Mouse (Mus musculus) liver, adult 2 months (tissue): ENCODE measurements around the gene Ergic1. TPM values are rescaled to one million over a fixed set of nuclear protein-coding genes. Genes with fewer than 3 reads are reported as not detected.
A peak's percentile ranks its signal among the peaks of the same experiment; 100 is the strongest.

Source experiments
- DNase-seq: peaks from one replicate; pipeline ENCODE4 v3.0.0-alpha.2; 2011; ENCODE audit warnings: low read depth, low spot score; ENCODE audit errors: extremely low read depth
- H3K27ac ChIP-seq: fragments of 200-500 bp; replicated peaks from 2 replicates; pipeline ENCODE4 v1.5.1; 2012; ENCODE audit warnings: low read depth, mild to moderate bottlenecking, control low read depth, inconsistent platforms, low read length; ENCODE audit not compliant: insufficient read depth
- H3K27me3 ChIP-seq: fragments of 200-500 bp; 2 replicates; pipeline ENCODE4 v1.6.1; 2012; ENCODE audit warnings: mild to moderate bottlenecking, moderate library complexity, low read length, inconsistent platforms; ENCODE audit not compliant: control insufficient read depth, insufficient read depth
- H3K36me3 ChIP-seq: fragments of 200-500 bp; 2 replicates; pipeline ENCODE4 v1.6.1; 2012; ENCODE audit warnings: low read length, inconsistent platforms; ENCODE audit not compliant: control insufficient read depth, insufficient read depth
- H3K4me1 ChIP-seq: fragments of 200-500 bp; 2 replicates; pipeline ENCODE4 v1.6.1; 2011; ENCODE audit warnings: low read length; ENCODE audit not compliant: control insufficient read depth, insufficient read depth
- H3K4me3 ChIP-seq: fragments of 200-500 bp; 2 replicates; pipeline ENCODE4 v1.5.1; 2011; ENCODE audit warnings: low read depth, mild to moderate bottlenecking, control low read depth, low read length, moderate library complexity; ENCODE audit not compliant: insufficient read depth
- H3K79me2 ChIP-seq: fragments of 200-500 bp; 2 replicates; pipeline ENCODE4 v1.6.1; 2012; ENCODE audit warnings: inconsistent platforms, mild to moderate bottlenecking, low read length, moderate library complexity; ENCODE audit not compliant: control insufficient read depth, insufficient read depth
- H3K9ac ChIP-seq: fragments of 200-500 bp; 2 replicates; pipeline ENCODE4 v1.6.1; 2012; ENCODE audit warnings: low read depth, mild to moderate bottlenecking, control low read depth, inconsistent platforms, low read length
- CTCF ChIP-seq: fragments of 200-500 bp; IDR thresholded peaks from 2 replicates; pipeline ENCODE4 v1.5.1; 2011; ENCODE audit warnings: low read depth, low read length, control low read depth
- POLR2A ChIP-seq: fragments of 200-500 bp; IDR thresholded peaks from 2 replicates; pipeline ENCODE4 v1.6.1; 2011; ENCODE audit warnings: low read length, control low read depth; ENCODE audit not compliant: insufficient read depth; ENCODE audit errors: extremely low read depth
- WGBS: fragments of 180-500 bp; shearing (Covaris S2); methylation state at CpG from one replicate; pipeline ENCODE4 v1.1.7; 2018; 5-methylcytosine and 5-hydroxymethylcytosine counted together
- polyA plus RNA-seq: library from polyadenylated mRNA; depleted of rRNA; stranded (reverse); fragments of >200 nt; gene quantifications from 2 replicates; pipeline ENCODE4 v1.2.3, GENCODE M21; 2012
- total RNA-seq: library from RNA; depleted of rRNA; stranded (reverse); fragments of >200 nt; gene quantifications from 2 replicates; pipeline ENCODE4 v1.2.3, GENCODE M21; 2014

Gene Ergic1
- total and polyA plus RNA-seq, 2 experiments = 30.7 to 93.3 TPM

- no peak for DNase-seq
- H3K27me3 ChIP-seq = no peaks in the 10 kb centered on the region
- peak overlapping the region; percentile 96 for H3K4me3 ChIP-seq
- H3K27ac ChIP-seq = peak overlapping the region; percentile 60
- H3K79me2 ChIP-seq = peaks cover 35% of the 10 kb centered on the region
- peaks cover 30% of the 10 kb centered on the region for H3K4me1 ChIP-seq
- peak overlapping the region; percentile 77 for H3K9ac ChIP-seq
- no peaks in the 10 kb centered on the region for H3K36me3 ChIP-seq
- WGBS = 35% methylated on average over 9 of the region's 9 CpGs
- TF ChIP-seq CTCF = no peak
- no peak for TF ChIP-seq POLR2A
These were observed 581 bp upstream of the Ergic1 start for GRCm38 (mm10) chr17:26560526-26561289.

- H3K4me1 ChIP-seq = peaks cover 30% of the 10 kb centered on the region
- H3K4me3 ChIP-seq = peak within 1 kb of the TSS; percentile 96
These were observed 427 bp downstream of the Ergic1 start, which contains the start of gene Dusp1 for GRCm38 (mm10) chr17:26561651-26562181. Dusp1 (minus strand) TSS chr17:26562128.

DNA sequence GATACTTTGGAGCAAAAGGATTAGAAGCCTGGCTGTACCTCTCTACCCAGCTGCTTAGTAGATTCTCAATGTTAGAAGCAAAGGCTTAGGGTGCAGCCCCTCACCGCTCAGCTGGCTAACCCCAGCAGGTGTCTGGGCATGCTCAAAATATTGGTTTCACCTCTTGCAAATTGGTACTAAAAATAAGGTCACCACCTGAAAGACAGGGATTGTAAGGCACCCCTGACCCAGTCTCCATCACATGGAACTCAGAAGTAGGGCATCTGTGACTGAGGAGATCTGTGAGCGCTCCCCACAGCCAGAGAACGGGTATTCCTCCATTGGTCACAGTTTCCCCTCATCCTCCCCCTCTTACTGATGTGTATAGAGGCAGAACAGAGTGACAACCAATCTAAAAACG, 1.0 kb downstream of the Ergic1 start:
- Histone ChIP-seq H3K4me3 (peak overlapping the region; percentile 96; the same call in 1 of the 2 replicates), H3K4me1 (peaks cover 32% of the 10 kb centered on the region), H3K79me2 (peaks cover 41% of the 10 kb centered on the region), H3K36me3 (no peaks in the 10 kb centered on the region), H3K9ac (peak overlapping the region; percentile 94), H3K27ac (peak overlapping the region; percentile 64; the same call in 1 of the 2 replicates), H3K27me3 (no peaks in the 10 kb centered on the region)
- TF ChIP-seq CTCF = no peak
- TF ChIP-seq POLR2A = no peak
- 66% methylated on average over 4 of the region's 4 CpGs for WGBS
- DNase-seq = no peak

More at GRCm38 (mm10) chr17:26561651-26562181, 427 bp downstream of the Ergic1 start, which contains the start of gene Dusp1:
- no peaks in the 10 kb centered on the region for H3K36me3 ChIP-seq
- H3K9ac ChIP-seq = peak within 1 kb of the TSS; percentile 94
- 2% methylated on average over 25 of the region's 25 CpGs for WGBS
- TF ChIP-seq CTCF (no peak), POLR2A (no peak)
- DNase-seq = no peak
- H3K27ac ChIP-seq = peak within 1 kb of the TSS; percentile 64
- peaks cover 41% of the 10 kb centered on the region for H3K79me2 ChIP-seq
- no peaks in the 10 kb centered on the region for H3K27me3 ChIP-seq

GRCm38 (mm10) chr17:26563476-26563875, 2.2 kb downstream of the Ergic1 start:
- H3K4me1 ChIP-seq = peaks cover 32% of the 10 kb centered on the region
- peaks cover 1% of the 10 kb centered on the region; the same call in 1 of the 2 replicates for H3K36me3 ChIP-seq
- 90% methylated on average over 6 of the region's 6 CpGs for WGBS
- H3K27me3 ChIP-seq = no peaks in the 10 kb centered on the region
- H3K4me3 ChIP-seq = no peak overlapping the region
- no peak for TF ChIP-seq POLR2A
- no peak for TF ChIP-seq CTCF
- DNase-seq = no peak
- peaks cover 44% of the 10 kb centered on the region for H3K79me2 ChIP-seq
- no peak overlapping the region for H3K9ac ChIP-seq
- H3K27ac ChIP-seq = no peak overlapping the region

DNA sequence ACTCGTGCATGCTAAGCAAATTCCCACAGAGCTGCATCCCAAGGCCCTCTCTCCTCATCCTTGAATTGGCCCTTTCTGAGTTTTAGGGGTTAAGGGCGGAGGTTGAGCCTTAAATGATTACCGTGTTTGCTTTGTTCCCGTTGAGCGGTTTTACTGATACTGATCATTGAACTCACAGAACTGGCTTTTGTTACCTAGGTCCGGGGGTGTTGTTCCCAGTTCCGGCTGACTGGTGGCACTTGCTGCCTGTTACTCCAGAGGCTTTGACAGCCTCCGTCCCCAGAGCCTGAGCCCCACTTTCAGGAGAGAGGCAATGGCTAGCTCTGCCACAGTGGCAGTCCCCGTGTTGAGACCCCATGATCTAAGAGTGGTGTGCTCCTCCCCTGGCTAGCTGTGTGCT, 3.1 kb downstream of the Ergic1 start:
- 36% methylated on average over 9 of the region's 9 CpGs for WGBS
- Histone ChIP-seq H3K4me3 (no peak overlapping the region), H3K36me3 (peaks cover 2% of the 10 kb centered on the region; the same call in 1 of the 2 replicates), H3K27ac (no peak overlapping the region), H3K9ac (peak overlapping the region; percentile 40; the same call in 1 of the 2 replicates), H3K79me2 (peaks cover 44% of the 10 kb centered on the region), H3K27me3 (no peaks in the 10 kb centered on the region), H3K4me1 (peaks cover 33% of the 10 kb centered on the region)
- TF ChIP-seq POLR2A (no peak), CTCF (no peak)
- DNase-seq = peak; percentile 76
